Mouse (Mus musculus) lung, adult 2 months (tissue): ENCODE measurements around the gene 4930404N11Rik.

Source experiments
- CTCF ChIP-seq: fragments of 200-500 bp; IDR thresholded peaks from 2 replicates; pipeline ENCODE4 v1.5.1; 2011; ENCODE audit warnings: mild to moderate bottlenecking, low read length, control low read depth; ENCODE audit not compliant: insufficient read depth
- POLR2A ChIP-seq: fragments of 200-500 bp; IDR thresholded peaks from 2 replicates; pipeline ENCODE4 v1.6.1; 2011; ENCODE audit warnings: low read depth, mild to moderate bottlenecking, control low read depth, low read length, borderline replicate concordance; ENCODE audit errors: extremely low read depth

GRCm38 (mm10) chr10:81362336-81362949, 3.2 kb downstream of the 4930404N11Rik start:
- TF ChIP-seq CTCF (no peak), POLR2A (no peak)
